Mouse (Mus musculus) testis, adult 2 months (tissue): Measurements from ENCODE around the gene Sap30l.

ENCODE experiments used
- CTCF ChIP-seq: fragments of 200-500 bp; IDR thresholded peaks from 2 replicates; pipeline ENCODE4 v1.5.1; 2012; ENCODE audit warnings: low read depth, mild to moderate bottlenecking, inconsistent platforms, low read length, moderate library complexity; ENCODE audit not compliant: control insufficient read depth, insufficient read depth, insufficient replicate concordance
- POLR2A ChIP-seq: fragments of 200-500 bp; IDR thresholded peaks from 2 replicates; pipeline ENCODE4 v1.6.1; 2012; ENCODE audit warnings: low read depth, mild to moderate bottlenecking, inconsistent platforms, low read length, moderate library complexity; ENCODE audit not compliant: control insufficient read depth

DNA sequence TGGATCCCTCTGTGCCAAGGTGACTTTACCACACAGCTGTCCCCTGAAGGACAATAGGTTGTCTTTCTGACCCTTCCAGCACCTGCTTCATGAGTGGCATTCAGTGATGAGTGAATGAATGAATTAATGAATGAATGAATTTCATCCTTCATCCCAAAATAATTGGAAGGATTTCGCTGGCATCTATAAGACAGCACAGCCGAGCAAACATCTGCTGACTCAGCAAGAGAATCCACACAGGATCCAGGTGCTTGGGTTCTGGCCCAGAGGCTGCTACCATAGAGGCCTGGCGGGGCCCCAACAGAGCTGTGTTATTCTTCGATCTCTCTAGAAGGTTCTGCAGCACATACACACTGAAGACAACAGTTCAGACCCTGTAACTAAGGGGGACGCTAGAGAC lies 30.7 kb upstream of the Sap30l start:
- TF ChIP-seq CTCF: no peak
- no peak for TF ChIP-seq POLR2A
